ENCODE assay signal across 19 mouse cellular contexts in genomic region chr6:119402976-119403375, GRCm38 (mm10). TPM values are rescaled to one million over a fixed set of nuclear protein-coding genes. Genes with fewer than 3 reads are reported as not detected.
DNase-seq lines count a peak whose midpoint lies in the region; ATAC-seq and TF ChIP-seq lines count a peak whose summit lies in the region.
"Had no signal": no experiment of that assay in that cellular context is flagged by ENCODE, and none has a peak within 500 bp of the region (broad histone marks: within the 10 kb centered on the region; RNA-seq: fewer than 3 reads in every experiment).

No protein-coding gene starts in this region.

- no peak overlapping the region for H3K4me2 ChIP-seq in CH12.LX (ENCODE audit: insufficient read depth, low read depth, poor library complexity, severe bottlenecking)
- H3K4me2 ChIP-seq: hindbrain, embryonic 13.5 days; lung, embryonic 15.5 days; neural tube, embryonic 12.5 days had no signal

- no peaks in the 10 kb centered on the region for H3K9me3 ChIP-seq in CH12.LX (replicated peaks; ENCODE audit: low read length)
- H3K9me3 ChIP-seq: hindbrain, embryonic 13.5 days; lung, embryonic 15.5 days; neural tube, embryonic 12.5 days had no signal

- TF ChIP-seq POLR2A in CH12.LX (IDR thresholded peaks at IDR 0.05; ENCODE audit: low read depth, low read length), result no peak

- intact Hi-C loops in left cerebral cortex, postnatal 10 days (cut with DNase I), result no loop called here

- no peak for TF ChIP-seq RAD21 in CH12.LX (IDR thresholded peaks at IDR 0.05; ENCODE audit: low read depth, low read length)

- H3K27ac ChIP-seq in CH12.LX (ENCODE audit: insufficient read depth, low read depth), result no peak overlapping the region
- H3K27ac ChIP-seq: hindbrain, embryonic 13.5 days; lung, embryonic 15.5 days; neural tube, embryonic 12.5 days had no signal

- H3K4me1 ChIP-seq in CH12.LX (ENCODE audit: control insufficient read depth in 1 of 2, insufficient read depth in 2 of 2), result peaks cover 0 to 19% of the 10 kb centered on the region in 2 experiments; a peak in 3 of 4 replicates
- H3K4me1 ChIP-seq: hindbrain, embryonic 13.5 days; lung, embryonic 15.5 days had no signal

- H3K36me3 ChIP-seq in CH12.LX (replicated peaks in 1 of 2; ENCODE audit: control insufficient read depth in 1 of 2, insufficient read depth in 1 of 2, low read length in 1 of 2), result no peaks in the 10 kb centered on the region
- H3K36me3 ChIP-seq: hindbrain, embryonic 13.5 days; lung, embryonic 15.5 days; neural tube, embryonic 12.5 days had no signal

- in situ Hi-C loops in CH12.LX (cut with MboI; ENCODE audit: low pct_ligation_motif_present, low pct_unique_long_range_greater_than_20kb, low sequenced_read_pairs), result no loop called here

- dilution Hi-C loops in CH12.LX (cut with MboI; ENCODE audit: extremely low pct_ligation_motif_present, extremely low pct_unique_long_range_greater_than_20kb, low sequenced_read_pairs), result no loop called here

- ATAC-seq in erythroblast, adult 5-6 weeks (replicated peaks; ENCODE audit: low FRiP score, poor library complexity, severe bottlenecking), result peak; percentile 43; the same call in 1 of the 2 replicates
- peak; percentile 75 for ATAC-seq in monocyte, adult 5-6 weeks (replicated peaks; ENCODE audit: insufficient number of reproducible peaks, low FRiP score, low TSS enrichment, poor library complexity, severe bottlenecking)
- ATAC-seq: forebrain, postnatal 0 days had no signal

- TF ChIP-seq CTCF in CH12.LX (conservative IDR thresholded peaks at IDR 0.05 in 1 of 2, IDR thresholded peaks at IDR 0.05 in 1 of 2; ENCODE audit: low read depth in 2 of 2, low read length in 2 of 2), result no peak

- H3K9ac ChIP-seq in CH12.LX (ENCODE audit: insufficient read depth, low read depth), result no peak overlapping the region
- H3K9ac ChIP-seq: forebrain, postnatal 0 days; hindbrain, embryonic 13.5 days; lung, embryonic 15.5 days; neural tube, embryonic 12.5 days had no signal

- TF ChIP-seq EP300 in CH12.LX (IDR thresholded peaks at IDR 0.05; ENCODE audit: low read length), result no peak

- no peak overlapping the region for H3K4me3 ChIP-seq in CH12.LX (replicated peaks in 1 of 3; ENCODE audit: low read depth in 2 of 3, low read length in 2 of 3, poor library complexity in 1 of 3)
- H3K4me3 ChIP-seq: hindbrain, embryonic 13.5 days; lung, embryonic 15.5 days; megakaryocyte, embryonic 14.5 days; neural tube, embryonic 12.5 days had no signal

- H3K79me2 ChIP-seq in CH12.LX (replicated peaks; ENCODE audit: control insufficient read depth, extremely low read depth, insufficient read depth, poor library complexity, severe bottlenecking), result no peaks in the 10 kb centered on the region

- no peaks in the 10 kb centered on the region for H3K27me3 ChIP-seq in CH12.LX (replicated peaks)
- H3K27me3 ChIP-seq: hindbrain, embryonic 13.5 days; lung, embryonic 15.5 days; neural tube, embryonic 12.5 days had no signal

- DNase-seq in 416B (ENCODE audit: low read depth) (peak; percentile 60), CH12.LX (ENCODE audit: extremely low read depth) (no peak)
- DNase-seq in adrenal gland, postnatal 14 days, result no peak
- DNase-seq in cerebellum, adult 9-10 months, result no peak
- no peak for DNase-seq in left cerebral cortex, postnatal 10 days (ENCODE audit: extremely low spot score in 1 of 2, low spot score in 2 of 2)
- DNase-seq: cerebellum, postnatal 36 days; forebrain, postnatal 0 days; heart, adult 18-20 months; kidney, adult 8-10 months; kidney, postnatal 36 days; layer of hippocampus, adult 9-11 months; right cerebral cortex, postnatal 14 days; thymus, postnatal 25 days had no signal

TF ChIP-seq in CH12.LX, 34 proteins besides CTCF, POLR2A, EP300 and RAD21:
- no peak for TF ChIP-seq MAZ (IDR thresholded peaks at IDR 0.05; ENCODE audit: low read depth, low read length)
- peak; percentile 75; the same call in 1 of the 2 replicates for TF ChIP-seq MAFK (IDR thresholded peaks at IDR 0.05; ENCODE audit: insufficient replicate concordance, low read length)

RNA-seq across cellular contexts. Expression of gene Adipor2, which starts 14.5 kb away (rescaled TPM):
- 40.3 and 43.4 TPM in 2 replicates for total RNA-seq in CH12.LX (2012; rRNA removed)
- total RNA-seq in CH12.LX (2014; rRNA removed), result 40.0 and 43.5 TPM in 2 replicates
- 27.5 and 29.8 TPM in 2 replicates for polyA plus RNA-seq in CH12.LX (2012; ENCODE audit: insufficient read length, low read depth)
- 29.2 and 29.7 TPM in 2 replicates for total RNA-seq in erythroblast, adult 5-6 weeks (2015; ENCODE audit: low replicate concordance)
- total RNA-seq in erythroblast, adult 5-6 weeks (2017; ENCODE audit: low replicate concordance), result 35.7 and 40.3 TPM in 2 replicates
- total RNA-seq in monocyte, adult 5-6 weeks (2017), result 117 to 140 TPM (median 127 TPM) in 3 replicates
- 158 and 194 TPM in 2 replicates for total RNA-seq in adrenal gland, postnatal 14 days (2021)
- 10 to 100 TPM; 40.5 to 43.1 TPM for total RNA-seq in left cerebral cortex, postnatal 10 days (2021)
